Mouse (Mus musculus): ENCODE results near the gene Eya2. TPM values are rescaled to one million over a fixed set of nuclear protein-coding genes. Genes with fewer than 3 reads are reported as not detected.
A peak's percentile ranks its signal among the peaks of the same experiment; 100 is the strongest.

The Eya2 gene
- polyA plus RNA-seq, 1 experiment from 2014 or later = 0.16 TPM

GRCm38 (mm10) chr2:165817437-165817836, 222.6 kb downstream of the Eya2 start:
- Histone ChIP-seq H3K27ac (ENCODE audit: low read depth, low read length) (no peak overlapping the region), H3K9ac (ENCODE audit: low read depth, low read length) (no peak overlapping the region), H3K4me1 (replicated peaks; ENCODE audit: control insufficient read depth, insufficient read depth, low read length) (no peaks in the 10 kb centered on the region), H3K27me3 (replicated peaks; ENCODE audit: control insufficient read depth, insufficient read depth, low read length) (no peaks in the 10 kb centered on the region), H3K4me3 (ENCODE audit: low read depth, low read length) (no peak overlapping the region), H3K4me2 (replicated peaks; ENCODE audit: low read depth) (no peak overlapping the region), H3K36me3 (ENCODE audit: control insufficient read depth, insufficient read depth) (peaks cover 94% of the 10 kb centered on the region), H3K9me3 (ENCODE audit: control insufficient read depth) (no peaks in the 10 kb centered on the region)
- no peak for ATAC-seq
- TF ChIP-seq CTCF (IDR thresholded peaks at IDR 0.05; ENCODE audit: low read depth) = no peak
- 94% methylated on average over 10 of the region's 10 CpGs for WGBS

GRCm38 (mm10) chr2:165818570-165818969, 223.7 kb downstream of the Eya2 start:
- Histone ChIP-seq H3K4me1 (replicated peaks; ENCODE audit: control insufficient read depth, insufficient read depth, low read length) (no peaks in the 10 kb centered on the region), H3K9ac (ENCODE audit: low read depth, low read length) (no peak overlapping the region), H3K9me3 (ENCODE audit: control insufficient read depth) (no peaks in the 10 kb centered on the region), H3K36me3 (ENCODE audit: control insufficient read depth, insufficient read depth) (peaks cover 95% of the 10 kb centered on the region), H3K4me3 (ENCODE audit: low read depth, low read length) (no peak overlapping the region), H3K27ac (ENCODE audit: low read depth, low read length) (no peak overlapping the region), H3K27me3 (replicated peaks; ENCODE audit: control insufficient read depth, insufficient read depth, low read length) (no peaks in the 10 kb centered on the region), H3K4me2 (replicated peaks; ENCODE audit: low read depth) (no peak overlapping the region)
- no peak for TF ChIP-seq CTCF (IDR thresholded peaks at IDR 0.05; ENCODE audit: low read depth)
- ATAC-seq = no peak
- WGBS = 86% methylated on average over 6 of the region's 6 CpGs

GRCm38 (mm10) chr2:165818985-165819948, 224.4 kb downstream of the Eya2 start:
- Histone ChIP-seq H3K27me3 (replicated peaks; ENCODE audit: control insufficient read depth, insufficient read depth, low read length) (no peaks in the 10 kb centered on the region), H3K4me2 (replicated peaks; ENCODE audit: low read depth) (no peak overlapping the region), H3K27ac (ENCODE audit: low read depth, low read length) (no peak overlapping the region), H3K36me3 (ENCODE audit: control insufficient read depth, insufficient read depth) (peaks cover 95% of the 10 kb centered on the region), H3K4me1 (replicated peaks; ENCODE audit: control insufficient read depth, insufficient read depth, low read length) (no peaks in the 10 kb centered on the region), H3K4me3 (ENCODE audit: low read depth, low read length) (no peak overlapping the region), H3K9ac (ENCODE audit: low read depth, low read length) (no peak overlapping the region), H3K9me3 (ENCODE audit: control insufficient read depth) (no peaks in the 10 kb centered on the region)
- TF ChIP-seq CTCF (IDR thresholded peaks at IDR 0.05; ENCODE audit: low read depth) = peak; percentile 91
- ATAC-seq = peak; percentile 40
- 83% methylated on average over 10 of the region's 10 CpGs for WGBS

DNA sequence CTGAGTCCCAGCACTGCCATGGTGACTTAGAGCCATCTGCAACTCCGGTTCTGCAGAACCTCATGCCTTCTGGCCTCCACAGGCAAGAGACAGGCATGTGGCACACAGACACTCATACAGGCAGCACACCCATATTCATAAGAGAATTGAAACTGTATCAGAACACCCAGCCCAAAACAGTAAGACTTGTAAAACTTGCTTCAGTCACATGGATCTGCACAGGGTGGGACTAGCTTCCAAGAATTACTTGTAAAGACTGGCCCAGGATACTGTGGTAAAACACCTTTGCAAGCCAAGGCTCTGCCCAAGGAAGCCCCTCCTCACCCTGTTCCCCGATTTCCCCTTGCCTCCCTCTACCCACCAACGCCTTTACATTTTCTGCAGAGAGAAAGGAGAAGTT, 225.2 kb downstream of the Eya2 start:
- H3K4me3 ChIP-seq (ENCODE audit: low read depth, low read length) = no peak overlapping the region
- no peak for ATAC-seq
- H3K9me3 ChIP-seq (ENCODE audit: control insufficient read depth) = no peaks in the 10 kb centered on the region
- no peak overlapping the region for H3K9ac ChIP-seq (ENCODE audit: low read depth, low read length)
- no peak for TF ChIP-seq CTCF (IDR thresholded peaks at IDR 0.05; ENCODE audit: low read depth)
- no peaks in the 10 kb centered on the region for H3K4me1 ChIP-seq (replicated peaks; ENCODE audit: control insufficient read depth, insufficient read depth, low read length)
- no peak overlapping the region for H3K27ac ChIP-seq (ENCODE audit: low read depth, low read length)
- H3K36me3 ChIP-seq (ENCODE audit: control insufficient read depth, insufficient read depth) = peaks cover 95% of the 10 kb centered on the region
- H3K27me3 ChIP-seq (replicated peaks; ENCODE audit: control insufficient read depth, insufficient read depth, low read length) = no peaks in the 10 kb centered on the region
- 85% methylated on average over 3 of the region's 3 CpGs for WGBS
- no peak overlapping the region for H3K4me2 ChIP-seq (replicated peaks; ENCODE audit: low read depth)

GRCm38 (mm10) chr2:165820504-165821095, 225.8 kb downstream of the Eya2 start:
- H3K4me3 ChIP-seq (ENCODE audit: low read depth, low read length) = no peak overlapping the region
- H3K27ac ChIP-seq (ENCODE audit: low read depth, low read length) = no peak overlapping the region
- H3K27me3 ChIP-seq (replicated peaks; ENCODE audit: control insufficient read depth, insufficient read depth, low read length) = no peaks in the 10 kb centered on the region
- H3K4me2 ChIP-seq (replicated peaks; ENCODE audit: low read depth) = no peak overlapping the region
- peaks cover 97% of the 10 kb centered on the region for H3K36me3 ChIP-seq (ENCODE audit: control insufficient read depth, insufficient read depth)
- no peak overlapping the region for H3K9ac ChIP-seq (ENCODE audit: low read depth, low read length)
- ATAC-seq = no peak
- H3K9me3 ChIP-seq (ENCODE audit: control insufficient read depth) = no peaks in the 10 kb centered on the region
- WGBS = 69% methylated on average over 15 of the region's 15 CpGs
- TF ChIP-seq CTCF (IDR thresholded peaks at IDR 0.05; ENCODE audit: low read depth) = no peak
- H3K4me1 ChIP-seq (replicated peaks; ENCODE audit: control insufficient read depth, insufficient read depth, low read length) = no peaks in the 10 kb centered on the region

Other genes starting within 250 kb of the Eya2 start
- gene Zfp663, start 226.3 kb upstream of the Eya2 start, polyA plus RNA-seq (2015; fragmentation: Nextera tagmentation; extraction: Ambion mirVana) = 0.23 and 0.44 TPM in 2 replicates
- gene Zfp334, start 206.8 kb upstream of the Eya2 start, polyA plus RNA-seq (2015; fragmentation: Nextera tagmentation; extraction: Ambion mirVana) = 0.82 and 0.90 TPM in 2 replicates
- gene Ocstamp, start 194.6 kb upstream of the Eya2 start, polyA plus RNA-seq (2015; fragmentation: Nextera tagmentation; extraction: Ambion mirVana) = 1.7 and 1.8 TPM in 2 replicates
- 0.10 TPM in 1 of 2 replicates, not detected in the other for gene Slc13a3, start 121.8 kb upstream of the Eya2 start, polyA plus RNA-seq (2015; fragmentation: Nextera tagmentation; extraction: Ambion mirVana)
- 10.8 and 10.9 TPM in 2 replicates for gene Trp53rka, start 101.7 kb upstream of the Eya2 start, polyA plus RNA-seq (2015; fragmentation: Nextera tagmentation; extraction: Ambion mirVana)
- 1.6 and 2.1 TPM in 2 replicates for gene Slc2a10, start 91.2 kb upstream of the Eya2 start, polyA plus RNA-seq (2015; fragmentation: Nextera tagmentation; extraction: Ambion mirVana)